Mouse (Mus musculus) MEL (cell line): ENCODE measurements around the gene Olfr1425.

Source experiments
- EP300 ChIP-seq, 2 experiments: IDR thresholded peaks; 2 replicates each; pipeline ENCODE4 v1.6.1; 2011; ENCODE audit warnings: improper control_type of control experiment in 2 of 2, low read length in 2 of 2, low read depth in 1 of 2, mild to moderate bottlenecking in 1 of 2
- HCFC1 ChIP-seq: IDR thresholded peaks from 2 replicates; pipeline ENCODE4 v1.6.1; 2012; ENCODE audit warnings: low read depth, mild to moderate bottlenecking, inconsistent platforms, low read length, improper control_type of control experiment, moderate library complexity
- POLR2A ChIP-seq, 2 experiments: IDR thresholded peaks; 2 replicates each; pipeline ENCODE4 v1.6.1; 2011 to 2012; ENCODE audit warnings: low read length in 2 of 2, mild to moderate bottlenecking in 2 of 2, control low read depth in 1 of 2, improper control_type of control experiment in 1 of 2, low read depth in 1 of 2, moderate library complexity in 1 of 2; ENCODE audit not compliant: control insufficient read depth in 1 of 2, insufficient read depth in 1 of 2, poor library complexity in 1 of 2
- POLR2AphosphoS2 ChIP-seq: IDR thresholded peaks from 2 replicates; pipeline ENCODE4 v1.6.1; 2011; ENCODE audit warnings: low read length, improper control_type of control experiment
- ZMIZ1 ChIP-seq: IDR thresholded peaks from 2 replicates; pipeline ENCODE4 v1.6.1; 2012; ENCODE audit warnings: low read depth, mild to moderate bottlenecking, inconsistent platforms, low read length, improper control_type of control experiment, moderate library complexity

GRCm38 (mm10) chr19:12037727-12038126 is 39.8 kb downstream of the Olfr1425 start:
- TF ChIP-seq EP300 (IDR thresholded peaks at IDR 0.05; ENCODE audit: low read depth in 1 of 2, low read length in 2 of 2): no peak
- TF ChIP-seq POLR2A (IDR thresholded peaks at IDR 0.05; ENCODE audit: control insufficient read depth in 1 of 2, insufficient read depth in 1 of 2, low read depth in 1 of 2, low read length in 2 of 2, poor library complexity in 1 of 2): no peak
- no peak for TF ChIP-seq ZMIZ1
- TF ChIP-seq POLR2AphosphoS2: no peak
- no peak for TF ChIP-seq HCFC1
